Comparison of ENCODE assay signal across 13 mouse cellular contexts in the genomic region with DNA sequence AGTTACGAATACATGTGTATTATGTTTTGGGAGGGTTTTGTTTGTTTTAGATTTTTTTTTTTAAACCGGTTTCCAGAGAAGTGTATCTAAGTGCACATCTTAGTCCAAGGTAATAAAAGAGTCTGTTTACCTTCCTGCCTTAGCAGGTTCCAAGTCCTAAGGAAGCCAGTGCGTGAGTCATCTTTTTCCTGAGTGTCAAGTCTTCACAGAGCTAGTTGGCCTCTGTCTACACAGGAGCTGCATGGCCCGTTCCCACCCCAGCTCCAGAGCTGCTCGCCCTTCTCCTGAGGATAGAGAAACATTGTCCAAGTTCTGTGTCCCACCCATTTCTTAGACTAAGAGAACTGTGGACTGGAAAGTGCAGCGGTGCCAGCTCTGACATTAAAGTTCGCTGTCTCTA.
DNase-seq lines count a peak whose midpoint lies in the region; ATAC-seq lines count a peak whose summit lies in the region.
"Had no signal": no experiment of that assay in that cellular context is flagged by ENCODE, and none has a peak within 500 bp of the region (broad histone marks: within the 10 kb centered on the region; RNA-seq: fewer than 3 reads in every experiment).

No protein-coding gene starts in this region.

- H3K9ac ChIP-seq in heart, embryonic 12.5 days, result no peak overlapping the region
- H3K9ac ChIP-seq: heart, embryonic 15.5 days had no signal

- DNase-seq in heart, adult 11 months, result peak; percentile 87
- peak; percentile 24 to 32 for DNase-seq in urinary bladder, adult 18-20 months (ENCODE audit: low spot score in 2 of 2)
- DNase-seq in urinary bladder, postnatal 25 days (ENCODE audit: low spot score), result no peak
- DNase-seq in kidney, postnatal 36 days, result peak; percentile 38 to 65
- no peak for DNase-seq in spleen, postnatal 10 days (ENCODE audit: low spot score in 2 of 2)
- no peak for DNase-seq in T-cell, adult 2 months (ENCODE audit: low spot score)
- DNase-seq: cerebellum, postnatal 10 days; layer of hippocampus, adult 9-11 months; spleen, adult 18-20 months; thymus, postnatal 36 days had no signal

- peaks cover 16% of the 10 kb centered on the region for H3K4me1 ChIP-seq in heart, embryonic 12.5 days (replicated peaks)

- H3K9me3 ChIP-seq in heart, embryonic 12.5 days (replicated peaks), result no peaks in the 10 kb centered on the region
- H3K9me3 ChIP-seq: heart, embryonic 15.5 days had no signal

- no peak overlapping the region for H3K4me3 ChIP-seq in heart, embryonic 12.5 days
- H3K4me3 ChIP-seq: heart, embryonic 15.5 days had no signal

- H3K27me3 ChIP-seq in heart, embryonic 12.5 days (replicated peaks), result no peaks in the 10 kb centered on the region
- H3K27me3 ChIP-seq: heart, embryonic 15.5 days; Patski had no signal

- no peak for ATAC-seq in heart, embryonic 12.5 days (ENCODE audit: insufficient number of reproducible peaks, low FRiP score)
- ATAC-seq: Patski had no signal

- H3K27ac ChIP-seq in heart, embryonic 12.5 days (ENCODE audit: poor library complexity, severe bottlenecking), result no peak overlapping the region
- H3K27ac ChIP-seq: heart, embryonic 15.5 days had no signal

- no peak overlapping the region for H3K4me2 ChIP-seq in heart, embryonic 12.5 days
- H3K4me2 ChIP-seq: heart, embryonic 15.5 days had no signal

- 76% methylated on average over 7 of the region's 7 CpGs for whole genome bisulfite sequencing in heart, embryonic 12.5 days

- no peaks in the 10 kb centered on the region for H3K36me3 ChIP-seq in heart, embryonic 12.5 days
- H3K36me3 ChIP-seq: heart, embryonic 15.5 days had no signal

Comparison
In these comparisons a context has a peak if more than half of its experiments do, and no peak if none do; other contexts are left out.
1. DNase-seq: peak in heart, adult 11 months (single experiment), urinary bladder, adult 18-20 months (2 of 2) and kidney, postnatal 36 days (2 of 2); none in urinary bladder, postnatal 25 days (single experiment), spleen, postnatal 10 days (0 of 2) and T-cell, adult 2 months (single experiment).